Mouse (Mus musculus) gastrocnemius, adult 2 months (tissue): Measurements from ENCODE around the gene Bend3. TPM values are rescaled to one million over a fixed set of nuclear protein-coding genes. Genes with fewer than 3 reads are reported as not detected.

ENCODE experiments used
- DNase-seq: peaks from one replicate; pipeline ENCODE4 v3.0.0; 2022
- H3K27ac ChIP-seq: fragments of 200-600 bp; 2 replicates; pipeline ENCODE4 v1.8.1; 2022; ENCODE audit warnings: mild to moderate bottlenecking
- H3K4me3 ChIP-seq: fragments of 200-600 bp; 2 replicates; pipeline ENCODE4 v1.8.1; 2022; ENCODE audit warnings: mild to moderate bottlenecking, moderate library complexity
- CTCF ChIP-seq: fragments of 200-600 bp; IDR thresholded peaks from 2 replicates; pipeline ENCODE4 v1.8.1; 2022; ENCODE audit warnings: antibody characterized with exemption, mild to moderate bottlenecking, moderate library complexity
- intact Hi-C: fragments of 180-260 bp; cut with DNase I; formaldehyde crosslinking; loops from one replicate; pipeline ENCODE4 v1.15.1; 2025
- total RNA-seq, 2 experiments: library from RNA; stranded (reverse); gene quantifications; 2 replicates each; pipeline ENCODE4 v1.2.3; 2021

Gene Bend3
- total RNA-seq, 2 experiments from 2014 or later: 4.4 to 4.9 TPM

GRCm38 (mm10) chr10:43549411-43549810, 70.8 kb downstream of the Bend3 start:
- no peak overlapping the region for H3K27ac ChIP-seq
- intact Hi-C loops: no loop called here
- H3K4me3 ChIP-seq: no peak overlapping the region
- no peak for DNase-seq
- no peak for TF ChIP-seq CTCF

- no peak overlapping the region for H3K27ac ChIP-seq
- H3K4me3 ChIP-seq: no peak overlapping the region
- intact Hi-C loops: no loop called here
- no peak for TF ChIP-seq CTCF
- DNase-seq: no peak
These were observed 72.3 kb downstream of the Bend3 start for GRCm38 (mm10) chr10:43550923-43551322.

GRCm38 (mm10) chr10:43551388-43551787, 72.8 kb downstream of the Bend3 start:
- TF ChIP-seq CTCF: no peak
- H3K27ac ChIP-seq: no peak overlapping the region
- DNase-seq: no peak
- H3K4me3 ChIP-seq: no peak overlapping the region
- intact Hi-C loops: no loop called here

- no peak for DNase-seq
- intact Hi-C loops: no loop called here
- Histone ChIP-seq H3K27ac (no peak overlapping the region), H3K4me3 (no peak overlapping the region)
- TF ChIP-seq CTCF: no peak
These were observed 79.1 kb downstream of the Bend3 start for GRCm38 (mm10) chr10:43557630-43558165.

- intact Hi-C loops: no loop called here
- no peak overlapping the region for H3K4me3 ChIP-seq
- H3K27ac ChIP-seq: no peak overlapping the region
- no peak for TF ChIP-seq CTCF
- DNase-seq: no peak
These were observed 80.7 kb downstream of the Bend3 start for GRCm38 (mm10) chr10:43559313-43559712.

- Histone ChIP-seq H3K4me3 (no peak overlapping the region), H3K27ac (no peak overlapping the region)
- intact Hi-C loops: no loop called here
- TF ChIP-seq CTCF: peak; percentile 34
- DNase-seq: no peak
These were observed 82.1 kb downstream of the Bend3 start for GRCm38 (mm10) chr10:43560765-43561164.

- intact Hi-C loops: no loop called here
- DNase-seq: no peak
- Histone ChIP-seq H3K4me3 (no peak overlapping the region), H3K27ac (no peak overlapping the region)
- TF ChIP-seq CTCF: no peak
These were observed 82.7 kb downstream of the Bend3 start for GRCm38 (mm10) chr10:43561311-43561710.

Other genes starting within 250 kb of the Bend3 start
- 10 to 100 TPM; 15.5 to 18.9 TPM for gene Gm9803, start 45.3 kb downstream of the Bend3 start, total RNA-seq
- 100 to 1,000 TPM in 1 of 2 experiments, 10 to 100 TPM in 1; 83.3 to 126 TPM for gene 1700021F05Rik, start 62.2 kb downstream of the Bend3 start, total RNA-seq
- 100 to 1,000 TPM; 120 to 170 TPM for gene Cd24a, start 99.5 kb downstream of the Bend3 start, total RNA-seq